Mouse (Mus musculus): ENCODE data around the gene Olfr1424. TPM values are rescaled to one million over a fixed set of nuclear protein-coding genes. Genes with fewer than 3 reads are reported as not detected.

Olfr1424 gene
- total and polyA plus RNA-seq, 3 experiments: not detected

GRCm38 (mm10) chr19:12041217-12041616 lies 21.3 kb downstream of the Olfr1424 start, which contains the start of gene Olfr1423:
Gene Olfr1423, minus strand, starts transcription at chr19:12041317.
- no peak for TF ChIP-seq TAL1 (conservative IDR thresholded peaks at IDR 0.05; ENCODE audit: low read depth, low read length)
- no peak for TF ChIP-seq POLR2AphosphoS5 (IDR thresholded peaks at IDR 0.05; ENCODE audit: insufficient replicate concordance, low read depth, low read length)
- TF ChIP-seq GATA1 (IDR thresholded peaks at IDR 0.05; ENCODE audit: borderline replicate concordance, low read length): no peak
- TF ChIP-seq CTCF (IDR thresholded peaks at IDR 0.05; ENCODE audit: low read depth, low read length): no peak
- TF ChIP-seq GATA2 (IDR thresholded peaks at IDR 0.05; ENCODE audit: borderline replicate concordance, low read depth, low read length): no peak
- no peaks in the 10 kb centered on the region for H3K4me1 ChIP-seq (ENCODE audit: insufficient read depth, low read depth, low read length)
- H3K36me3 ChIP-seq (replicated peaks): no peaks in the 10 kb centered on the region
- no peak within 1 kb of the TSS for H3K4me3 ChIP-seq (ENCODE audit: low read depth, low read length)
- H3K9me3 ChIP-seq (replicated peaks): no peaks in the 10 kb centered on the region
- DNase-seq (ENCODE audit: low spot score): no peak
- no peak for ATAC-seq (ENCODE audit: extremely low read depth, insufficient number of reproducible peaks, low FRiP score, poor library complexity, severe bottlenecking)
- peaks cover 3% of the 10 kb centered on the region; the same call in 1 of the 2 replicates for H3K27me3 ChIP-seq (ENCODE audit: insufficient read depth, low read length)

GRCm38 (mm10) chr19:12037727-12038126 lies 24.8 kb downstream of the Olfr1424 start:
- DNase-seq (ENCODE audit: low spot score) (no peak), ATAC-seq (ENCODE audit: extremely low read depth, insufficient number of reproducible peaks, low FRiP score, poor library complexity, severe bottlenecking) (no peak)
- Histone ChIP-seq H3K27me3 (ENCODE audit: insufficient read depth, low read length) (peaks cover 8% of the 10 kb centered on the region), H3K4me1 (ENCODE audit: insufficient read depth, low read depth, low read length) (no peaks in the 10 kb centered on the region), H3K9me3 (replicated peaks) (no peaks in the 10 kb centered on the region), H3K36me3 (replicated peaks) (no peaks in the 10 kb centered on the region), H3K4me3 (ENCODE audit: low read depth, low read length) (no peak overlapping the region)
- no peak for TF ChIP-seq GATA2 (IDR thresholded peaks at IDR 0.05; ENCODE audit: borderline replicate concordance, low read depth, low read length)
- TF ChIP-seq GATA1 (IDR thresholded peaks at IDR 0.05; ENCODE audit: borderline replicate concordance, low read length): no peak
- no peak for TF ChIP-seq CTCF (IDR thresholded peaks at IDR 0.05; ENCODE audit: low read depth, low read length)
- TF ChIP-seq TAL1 (conservative IDR thresholded peaks at IDR 0.05; ENCODE audit: low read depth, low read length): no peak
- TF ChIP-seq POLR2AphosphoS5 (IDR thresholded peaks at IDR 0.05; ENCODE audit: insufficient replicate concordance, low read depth, low read length): no peak

- Histone ChIP-seq H3K9me3 (replicated peaks) (no peaks in the 10 kb centered on the region), H3K36me3 (replicated peaks) (no peaks in the 10 kb centered on the region), H3K4me1 (ENCODE audit: insufficient read depth, low read depth, low read length) (no peaks in the 10 kb centered on the region), H3K4me3 (ENCODE audit: low read depth, low read length) (no peak overlapping the region), H3K27me3 (ENCODE audit: insufficient read depth, low read length) (peaks cover 3% of the 10 kb centered on the region)
- TF ChIP-seq GATA2 (IDR thresholded peaks at IDR 0.05; ENCODE audit: borderline replicate concordance, low read depth, low read length) (no peak), CTCF (IDR thresholded peaks at IDR 0.05; ENCODE audit: low read depth, low read length) (no peak), GATA1 (IDR thresholded peaks at IDR 0.05; ENCODE audit: borderline replicate concordance, low read length) (no peak), TAL1 (conservative IDR thresholded peaks at IDR 0.05; ENCODE audit: low read depth, low read length) (no peak), POLR2AphosphoS5 (IDR thresholded peaks at IDR 0.05; ENCODE audit: insufficient replicate concordance, low read depth, low read length) (no peak)
- DNase-seq (ENCODE audit: low spot score) (no peak), ATAC-seq (ENCODE audit: extremely low read depth, insufficient number of reproducible peaks, low FRiP score, poor library complexity, severe bottlenecking) (0 out of 2 replicates have a peak, but pooled peaks have one; percentile 15)
Observed at GRCm38 (mm10) chr19:12026606-12027005, 35.9 kb downstream of the Olfr1424 start.

GRCm38 (mm10) chr19:12025333-12025732 lies 37.1 kb downstream of the Olfr1424 start:
- no peak for TF ChIP-seq GATA2 (IDR thresholded peaks at IDR 0.05; ENCODE audit: borderline replicate concordance, low read depth, low read length)
- TF ChIP-seq GATA1 (IDR thresholded peaks at IDR 0.05; ENCODE audit: borderline replicate concordance, low read length): no peak
- TF ChIP-seq POLR2AphosphoS5 (IDR thresholded peaks at IDR 0.05; ENCODE audit: insufficient replicate concordance, low read depth, low read length): no peak
- TF ChIP-seq TAL1 (conservative IDR thresholded peaks at IDR 0.05; ENCODE audit: low read depth, low read length): no peak
- no peak for TF ChIP-seq CTCF (IDR thresholded peaks at IDR 0.05; ENCODE audit: low read depth, low read length)
- DNase-seq (ENCODE audit: low spot score) (no peak), ATAC-seq (ENCODE audit: extremely low read depth, insufficient number of reproducible peaks, low FRiP score, poor library complexity, severe bottlenecking) (no peak)
- H3K36me3 ChIP-seq (replicated peaks): no peaks in the 10 kb centered on the region
- H3K4me3 ChIP-seq (ENCODE audit: low read depth, low read length): no peak overlapping the region
- no peaks in the 10 kb centered on the region for H3K4me1 ChIP-seq (ENCODE audit: insufficient read depth, low read depth, low read length)
- H3K27me3 ChIP-seq (ENCODE audit: insufficient read depth, low read length): peaks cover 3% of the 10 kb centered on the region
- no peaks in the 10 kb centered on the region for H3K9me3 ChIP-seq (replicated peaks)

GRCm38 (mm10) chr19:12024149-12024548 lies 38.3 kb downstream of the Olfr1424 start:
- ATAC-seq (ENCODE audit: extremely low read depth, insufficient number of reproducible peaks, low FRiP score, poor library complexity, severe bottlenecking) (no peak), DNase-seq (ENCODE audit: low spot score) (no peak)
- no peak overlapping the region for H3K4me3 ChIP-seq (ENCODE audit: low read depth, low read length)
- H3K27me3 ChIP-seq (ENCODE audit: insufficient read depth, low read length): peaks cover 4% of the 10 kb centered on the region
- H3K36me3 ChIP-seq (replicated peaks): no peaks in the 10 kb centered on the region
- H3K4me1 ChIP-seq (ENCODE audit: insufficient read depth, low read depth, low read length): no peaks in the 10 kb centered on the region
- H3K9me3 ChIP-seq (replicated peaks): no peaks in the 10 kb centered on the region
- TF ChIP-seq POLR2AphosphoS5 (IDR thresholded peaks at IDR 0.05; ENCODE audit: insufficient replicate concordance, low read depth, low read length) (no peak), TAL1 (conservative IDR thresholded peaks at IDR 0.05; ENCODE audit: low read depth, low read length) (no peak)

GRCm38 (mm10) chr19:12016192-12016591 lies 46.3 kb downstream of the Olfr1424 start:
- DNase-seq (ENCODE audit: low spot score) (no peak), ATAC-seq (ENCODE audit: extremely low read depth, insufficient number of reproducible peaks, low FRiP score, poor library complexity, severe bottlenecking) (no peak)
- no peak overlapping the region for H3K4me3 ChIP-seq (ENCODE audit: low read depth, low read length)
- peaks cover 5% of the 10 kb centered on the region for H3K4me1 ChIP-seq (ENCODE audit: insufficient read depth, low read depth, low read length)
- no peaks in the 10 kb centered on the region for H3K9me3 ChIP-seq (replicated peaks)
- TF ChIP-seq TAL1 (conservative IDR thresholded peaks at IDR 0.05; ENCODE audit: low read depth, low read length): no peak
- TF ChIP-seq CTCF (IDR thresholded peaks at IDR 0.05; ENCODE audit: low read depth, low read length): no peak
- TF ChIP-seq GATA2 (IDR thresholded peaks at IDR 0.05; ENCODE audit: borderline replicate concordance, low read depth, low read length): no peak
- TF ChIP-seq POLR2AphosphoS5 (IDR thresholded peaks at IDR 0.05; ENCODE audit: insufficient replicate concordance, low read depth, low read length): no peak
- no peak for TF ChIP-seq GATA1 (IDR thresholded peaks at IDR 0.05; ENCODE audit: borderline replicate concordance, low read length)
- H3K36me3 ChIP-seq (replicated peaks): no peaks in the 10 kb centered on the region
- H3K27me3 ChIP-seq (ENCODE audit: insufficient read depth, low read length): peaks cover 9% of the 10 kb centered on the region; the same call in 1 of the 2 replicates
